Mouse (Mus musculus) heart, adult 2 months (tissue): ENCODE results near the gene Shisa5.

Experiments
- CTCF ChIP-seq: fragments of 200-600 bp; IDR thresholded peaks from 2 replicates; pipeline ENCODE4 v1.8.1; 2022; ENCODE audit warnings: antibody characterized with exemption, mild to moderate bottlenecking, moderate library complexity
- POLR2A ChIP-seq: fragments of 200-500 bp; IDR thresholded peaks from 2 replicates; pipeline ENCODE4 v1.6.1; 2011; ENCODE audit warnings: mild to moderate bottlenecking, low read depth, low read length, control low read depth; ENCODE audit not compliant: insufficient read depth

- no peak for TF ChIP-seq CTCF
- TF ChIP-seq POLR2A: no peak
Observed at GRCm38 (mm10) chr9:109056081-109056690, 17.8 kb downstream of the Shisa5 start.
